Mouse (Mus musculus) adrenal gland, postnatal 14 days (tissue): ENCODE data around the gene Cabp2. TPM values are rescaled to one million over a fixed set of nuclear protein-coding genes. Genes with fewer than 3 reads are reported as not detected.
"Not testable (repeated sequence)": the region's sequence is repeated elsewhere in the genome, so short reads cannot be mapped to it uniquely, and the experiment has no call there.

Experiments used
- DNase-seq: peaks from one replicate; pipeline ENCODE4 v3.0.0; 2021; ENCODE audit warnings: mixed read lengths
- long read RNA-seq, 2 experiments: library from polyadenylated mRNA; stranded (forward); transcript quantifications; one replicate each; pipeline ENCODE4 v2.0.0; 2021
- total RNA-seq: library from RNA; stranded (reverse); gene quantifications from 2 replicates; pipeline ENCODE4 v1.2.3, GENCODE M21; 2021

Cabp2 gene
- not detected in 2 replicates for total RNA-seq
- long read RNA-seq, experiment 1: 0 reads
- long read RNA-seq, experiment 2: 0 reads

DNA sequence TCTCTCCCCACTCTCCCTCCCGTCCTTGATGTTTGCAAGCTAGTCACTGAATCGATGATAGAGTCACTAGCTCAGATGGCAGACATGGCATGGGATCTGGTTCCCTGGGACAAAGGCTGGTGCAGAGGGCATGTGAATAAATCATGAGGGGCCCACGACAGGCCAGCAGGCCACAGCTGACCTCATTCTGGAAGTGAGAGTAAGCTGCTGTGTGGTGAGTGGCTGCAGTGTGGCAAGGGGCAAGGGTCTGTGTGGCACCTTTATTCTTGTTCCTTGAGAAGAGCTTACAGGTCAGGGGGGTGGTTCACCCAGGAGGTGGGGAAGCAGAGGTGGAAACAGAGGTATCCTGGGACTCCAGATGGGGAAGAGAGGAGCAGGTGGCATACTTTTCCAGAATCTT lies at the start of gene Cabp2:
TSS of gene Cabp2 (plus strand) at position 185 of the 400 bp plus-strand sequence.
- DNase-seq: peak; percentile 5

DNA sequence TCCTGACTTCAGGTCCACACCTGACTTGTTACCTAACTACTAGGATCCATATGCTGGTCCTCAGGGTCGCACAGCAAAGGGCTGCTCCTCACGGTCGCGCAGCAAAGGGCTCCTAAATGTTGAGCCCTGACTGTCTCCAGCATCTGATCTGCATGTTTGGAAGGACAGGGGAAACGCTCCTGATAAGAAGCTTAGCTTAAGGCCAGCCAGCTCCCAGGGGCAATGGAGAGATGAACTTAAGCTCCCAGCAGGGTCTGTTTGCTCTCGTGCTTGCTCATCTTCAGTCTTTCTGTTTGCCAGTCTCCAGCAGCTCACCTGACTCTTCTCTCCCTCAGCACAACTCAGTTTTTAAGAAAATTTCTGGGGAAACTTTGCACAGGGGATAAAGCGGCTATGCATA lies 48.7 kb upstream of the Cabp2 start:
- DNase-seq: no peak

DNA sequence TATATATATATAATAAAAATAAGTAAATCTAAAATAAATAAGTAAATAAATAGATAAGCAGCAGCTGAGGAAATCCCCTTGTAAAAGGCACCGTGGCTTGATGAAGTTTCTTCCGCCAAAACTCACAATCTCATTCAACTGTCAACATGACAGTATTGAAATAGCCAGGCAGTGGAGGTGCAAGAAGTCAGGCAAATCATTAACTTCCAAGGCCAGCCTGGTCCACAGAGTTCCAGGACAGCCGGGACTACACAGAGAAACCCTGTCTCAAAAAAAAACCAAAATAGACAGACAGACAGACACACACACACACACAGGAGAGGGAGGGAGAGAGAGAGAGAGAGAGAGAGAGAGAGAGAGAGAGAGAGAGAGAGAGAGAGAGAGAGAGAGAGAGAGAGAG lies 48.1 kb upstream of the Cabp2 start:
- no peak for DNase-seq

DNA sequence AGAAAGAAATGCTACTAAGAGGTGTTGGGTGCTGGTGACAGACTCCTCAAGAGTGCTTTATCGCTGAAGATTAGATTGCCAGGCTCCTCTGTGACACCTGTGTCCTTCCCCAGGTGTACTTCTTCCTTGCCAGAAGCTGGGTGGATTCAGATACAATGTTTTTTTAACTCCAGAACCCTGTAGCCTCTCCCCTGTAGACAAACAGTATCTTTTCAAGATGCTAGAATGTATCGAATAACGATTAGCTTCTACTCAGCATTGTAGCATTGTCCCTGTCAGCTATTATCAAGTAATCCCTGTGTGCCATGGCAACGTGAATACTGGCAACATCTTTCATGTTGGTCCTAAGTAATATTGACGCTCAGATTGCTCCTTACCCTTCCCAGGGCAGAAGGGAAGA lies 47.6 kb upstream of the Cabp2 start:
- DNase-seq: no peak

DNA sequence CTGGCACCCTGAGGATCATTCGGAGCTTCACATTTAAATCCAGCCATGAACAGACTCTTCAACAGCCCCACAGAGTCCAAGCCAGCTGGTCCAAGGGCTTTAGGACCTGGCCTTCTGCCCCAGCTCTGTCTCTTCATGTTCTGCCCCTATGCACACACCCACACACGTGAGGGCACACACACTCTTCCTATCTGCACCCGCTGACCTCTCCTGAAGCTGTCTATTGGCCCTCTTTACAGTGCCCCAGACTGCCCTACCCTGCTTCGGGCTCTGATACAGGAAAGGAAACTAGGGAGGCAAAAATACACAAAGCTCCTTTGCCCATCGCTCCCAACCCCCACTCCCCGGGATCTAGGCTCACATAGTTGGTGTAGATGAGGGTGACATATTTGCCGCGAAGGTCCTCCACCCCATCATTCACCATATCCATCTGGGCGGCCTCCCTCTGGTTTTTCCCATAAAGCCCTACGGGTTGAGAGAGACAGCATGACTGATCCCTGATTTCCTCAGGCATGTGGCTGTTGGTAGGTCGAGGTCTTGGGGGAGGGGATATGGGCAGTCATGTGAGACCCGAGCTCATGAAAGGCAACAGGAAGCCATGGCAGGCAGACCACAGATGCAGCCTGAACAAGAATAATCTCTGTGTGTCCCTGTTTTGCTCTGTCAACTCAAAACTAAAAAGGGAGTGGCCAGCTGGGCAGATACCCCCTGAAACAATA lies 44.9 kb upstream of the Cabp2 start:
- DNase-seq: no peak

DNA sequence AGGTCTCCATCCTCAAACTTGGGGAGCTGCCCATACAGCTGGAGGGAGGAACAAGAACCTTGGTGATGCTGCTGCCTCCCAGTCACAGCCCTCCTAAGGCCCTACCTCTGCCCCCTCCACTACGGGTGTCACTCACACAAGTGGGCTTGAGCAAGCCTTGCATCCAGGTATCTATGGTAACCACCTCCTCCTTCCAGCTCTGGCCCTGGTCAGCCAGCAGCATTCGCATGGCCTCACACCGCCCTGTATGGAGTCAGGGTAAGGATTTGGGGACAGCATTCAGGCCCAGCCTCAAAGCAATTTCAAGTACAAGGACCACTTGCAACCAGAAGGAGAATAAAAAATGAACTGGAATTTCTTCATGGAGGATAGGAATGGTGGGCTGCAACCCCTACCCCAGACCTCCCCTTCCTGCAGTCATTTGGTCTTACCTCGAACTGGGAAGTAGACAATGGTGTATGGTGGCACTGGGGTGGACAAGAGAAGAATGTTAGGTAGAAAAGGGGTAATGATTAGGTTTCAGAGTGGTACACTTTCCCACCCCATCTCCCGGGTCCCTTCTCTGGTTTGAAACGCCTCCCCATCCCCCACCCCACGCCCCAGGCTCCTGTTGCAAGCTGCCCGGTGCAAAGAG lies 44.1 kb upstream of the Cabp2 start:
- not testable (repeated sequence) for DNase-seq

DNA sequence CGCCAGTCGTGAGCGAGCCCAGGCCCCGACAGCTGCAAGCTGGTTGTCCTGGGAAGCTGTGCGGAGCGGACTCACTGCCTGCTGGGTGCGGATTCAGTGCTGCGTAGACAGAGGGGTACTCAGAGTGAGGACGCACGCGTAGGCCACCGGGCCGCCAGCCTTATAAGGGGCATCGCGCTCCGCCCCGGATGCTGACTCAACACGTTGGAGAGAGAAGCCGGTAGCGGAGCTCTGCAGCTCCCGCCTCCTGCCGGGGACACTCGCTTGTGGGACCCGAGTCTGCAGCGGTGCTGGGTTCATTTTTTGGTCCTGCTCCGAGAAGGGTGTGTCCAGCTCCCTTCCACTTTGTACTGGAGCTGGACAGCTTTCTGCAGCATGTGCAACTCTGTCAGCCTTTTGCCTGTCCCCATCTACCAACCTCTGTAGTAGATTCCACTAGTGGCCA lies 43.6 kb upstream of the Cabp2 start, which contains the start of gene Gstp1:
TSS of gene Gstp1 (minus strand) at position 198 of the 445 bp plus-strand sequence.
- peak; percentile 94 for DNase-seq

DNA sequence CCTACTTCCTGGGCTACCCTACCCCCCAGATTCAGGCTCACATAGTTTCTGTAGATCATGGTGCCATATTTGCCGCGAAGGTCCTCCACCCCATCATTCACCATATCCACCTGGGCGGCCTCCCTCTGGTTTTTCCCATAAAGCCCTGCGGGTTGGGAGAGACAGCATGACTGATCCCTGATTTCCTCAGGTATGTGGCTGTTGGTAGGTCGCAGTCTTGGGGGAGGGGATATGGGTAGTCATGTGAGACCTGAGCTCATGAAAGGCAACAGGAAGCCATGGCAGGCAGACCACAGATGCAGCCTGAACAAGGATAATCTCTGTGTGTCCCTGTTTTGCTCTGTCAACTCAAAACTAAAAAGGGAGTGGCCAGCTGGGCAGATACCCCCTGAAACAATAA lies 40.4 kb upstream of the Cabp2 start:
- DNase-seq: not testable (repeated sequence)

DNA sequence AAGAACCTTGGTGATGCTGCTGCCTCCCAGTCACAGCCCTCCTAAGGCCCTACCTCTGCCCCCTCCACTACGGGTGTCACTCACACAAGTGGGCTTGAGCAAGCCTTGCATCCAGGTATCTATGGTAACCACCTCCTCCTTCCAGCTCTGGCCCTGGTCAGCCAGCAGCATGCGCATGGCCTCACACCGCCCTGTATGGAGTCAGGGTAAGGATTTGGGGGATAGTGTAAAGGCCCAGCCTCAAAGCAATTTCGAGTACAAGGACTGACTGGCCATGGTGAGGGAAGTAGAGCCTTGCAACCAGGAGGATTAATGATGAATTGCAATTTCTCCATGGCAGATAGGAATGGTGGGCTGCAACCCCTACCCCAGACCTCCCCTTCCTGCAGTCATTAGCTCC lies 39.9 kb upstream of the Cabp2 start:
- not testable (repeated sequence) for DNase-seq

DNA sequence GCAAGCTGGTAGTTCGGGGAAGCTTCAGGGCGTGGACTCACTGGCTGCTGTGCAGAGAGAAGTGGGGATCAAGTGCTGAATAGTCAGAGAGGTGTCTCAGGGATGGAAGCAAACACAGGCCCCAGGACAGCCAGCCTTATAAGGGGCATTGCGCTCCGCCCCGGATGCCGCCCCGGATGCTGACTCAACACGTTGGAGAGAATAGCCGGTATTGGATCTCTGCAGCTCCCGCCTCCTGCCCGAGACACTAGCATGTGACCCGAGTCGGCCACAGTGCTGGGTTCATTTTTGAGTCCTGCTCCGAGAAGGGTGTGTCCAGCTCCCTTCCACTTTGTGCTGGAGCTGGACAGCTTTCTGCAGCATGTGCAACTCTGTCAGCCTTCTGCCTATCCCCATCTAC lies 39.3 kb upstream of the Cabp2 start:
- DNase-seq: peak; percentile 48

DNA sequence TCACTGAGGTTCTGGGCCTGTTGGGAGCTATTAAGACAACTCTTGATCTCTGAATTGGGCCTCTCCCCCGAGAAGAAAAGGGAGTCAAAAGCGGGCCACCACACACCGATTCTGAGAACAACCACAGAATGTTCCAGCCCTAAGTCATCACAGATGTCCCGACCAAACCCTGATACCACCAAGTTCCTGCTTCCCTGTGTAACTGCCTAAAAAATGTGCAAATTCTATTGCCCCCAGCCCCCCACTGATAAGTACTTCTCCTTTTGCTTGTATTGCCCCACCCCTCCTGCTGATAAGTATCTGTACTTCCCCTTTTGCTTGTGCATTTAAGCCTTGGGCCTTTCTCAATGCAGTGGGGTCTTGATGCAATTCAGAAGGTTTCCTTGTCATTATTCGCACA lies 37.3 kb upstream of the Cabp2 start:
- DNase-seq: not testable (repeated sequence)

DNA sequence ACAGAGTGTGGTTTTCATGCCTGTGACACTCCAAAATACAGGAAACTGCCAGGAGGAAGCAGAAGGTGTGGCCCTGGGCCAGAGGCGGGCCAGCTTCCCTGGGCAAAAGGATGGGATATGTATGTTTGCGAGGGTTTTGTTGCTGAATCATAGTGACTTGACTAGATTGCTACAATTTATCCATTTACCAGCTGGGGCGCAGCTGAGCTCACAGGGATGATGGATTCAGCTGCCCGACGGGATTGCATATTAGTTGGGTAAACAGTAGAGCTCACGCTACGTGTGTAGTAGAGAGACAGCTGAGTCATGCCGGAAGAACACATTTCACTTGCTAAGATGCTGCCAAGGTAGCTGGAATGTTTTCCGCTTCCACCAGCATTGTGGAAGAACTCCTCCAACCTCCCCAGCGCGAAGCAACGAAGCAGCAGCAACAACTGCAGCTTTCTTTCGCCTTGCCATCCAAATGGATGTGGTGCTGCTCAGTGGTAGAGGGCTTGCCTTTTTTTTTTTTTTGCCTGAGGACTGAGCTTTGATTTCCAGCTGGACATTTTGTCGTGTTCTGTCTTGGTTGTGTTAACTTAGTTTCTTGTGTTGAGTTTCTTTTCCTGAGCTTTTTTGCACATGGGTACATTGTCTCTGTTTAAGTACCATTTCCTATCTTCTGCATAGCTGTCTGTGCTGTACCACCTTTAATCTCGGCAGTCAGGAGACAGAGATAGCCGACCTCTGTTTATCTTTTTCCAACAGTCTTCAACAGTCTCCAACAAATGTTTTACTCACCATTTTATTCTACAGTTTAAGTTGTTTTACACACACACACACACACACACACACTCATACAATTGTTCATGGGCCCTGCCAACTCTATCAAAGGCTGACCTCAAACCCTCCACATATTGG lies 35.2 kb upstream of the Cabp2 start, which contains the start of gene Gstp2:
TSS of gene Gstp2 (minus strand) at position 58 of the 900 bp plus-strand sequence.
- DNase-seq: peak; percentile 88

DNA sequence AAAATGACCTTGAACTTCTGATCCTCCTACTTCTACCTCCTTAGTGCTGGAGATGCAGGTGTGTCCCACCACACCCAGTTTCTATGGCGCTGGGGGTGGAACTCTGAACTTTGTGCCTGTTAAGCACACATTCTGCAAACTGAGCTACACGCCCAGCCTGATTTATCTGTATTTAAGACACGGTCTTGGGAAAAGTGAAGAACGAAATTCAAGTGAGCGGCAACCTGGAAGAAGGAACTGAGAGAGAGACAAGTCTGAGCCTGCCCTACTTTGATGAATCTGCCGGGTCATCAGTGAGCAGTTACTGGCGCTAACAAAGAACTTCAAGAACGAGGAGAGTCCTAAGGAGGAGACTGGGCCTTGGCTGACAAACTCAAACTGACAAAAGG lies 34.5 kb upstream of the Cabp2 start:
- no peak for DNase-seq

DNA sequence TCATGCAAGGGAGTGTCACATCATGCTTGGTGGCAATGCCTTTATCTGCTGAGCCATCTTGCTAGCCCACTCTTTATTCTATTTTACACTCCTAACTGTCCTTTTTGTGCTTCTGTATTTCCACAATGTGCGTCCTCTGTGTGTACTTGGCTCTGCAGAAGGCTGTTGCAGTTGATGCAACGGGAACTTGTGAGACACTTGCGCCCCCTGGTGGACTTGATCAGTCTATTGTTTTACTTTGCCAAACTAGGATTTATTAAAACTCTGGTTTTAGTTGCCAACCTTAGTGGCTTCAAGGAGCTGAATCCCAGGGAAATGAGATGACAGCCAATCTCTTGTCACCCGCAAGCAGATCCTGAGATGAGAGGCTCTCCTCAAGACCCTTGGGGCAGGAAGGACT lies 33.5 kb upstream of the Cabp2 start:
- peak; percentile 93 for DNase-seq

DNA sequence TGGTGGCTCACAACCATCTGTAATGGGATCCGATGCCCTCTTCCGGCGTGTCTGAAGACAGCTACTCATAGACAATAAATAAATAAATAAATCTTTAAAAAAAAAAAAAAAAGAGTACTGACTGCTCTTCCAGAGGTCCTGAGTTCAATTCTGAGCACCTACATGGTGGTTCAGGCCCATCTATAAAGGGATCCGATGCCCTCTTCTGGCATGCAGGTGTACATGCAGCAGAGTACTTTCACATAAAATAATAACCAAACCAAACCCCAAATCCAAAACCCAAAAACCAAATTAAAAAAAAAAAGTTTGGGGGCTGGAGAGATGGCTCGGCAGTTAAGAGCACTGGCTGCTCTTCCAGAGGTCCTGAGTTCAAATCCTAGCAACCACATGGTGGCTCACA lies 32.3 kb upstream of the Cabp2 start:
- DNase-seq: peak; percentile 1

DNA sequence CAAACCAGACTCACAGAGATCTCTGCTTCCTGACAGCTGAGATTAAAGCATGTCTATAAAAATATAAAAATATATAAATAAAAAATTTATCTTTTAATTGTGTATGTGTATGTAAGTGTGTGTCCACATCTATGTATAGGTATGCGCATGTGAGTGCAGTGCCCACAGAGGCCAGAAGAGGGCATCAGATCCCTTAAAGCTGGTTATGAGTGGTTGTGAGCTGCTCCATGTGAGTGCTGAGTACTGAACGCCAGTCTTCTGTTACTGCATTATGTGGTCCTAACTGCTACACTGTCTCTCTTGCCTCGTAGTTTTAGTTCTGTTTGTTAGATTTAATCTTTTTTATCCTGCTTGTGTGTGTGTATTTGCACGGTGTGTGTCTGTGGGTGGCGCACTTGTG lies 30.4 kb upstream of the Cabp2 start:
- DNase-seq: peak; percentile 16

DNA sequence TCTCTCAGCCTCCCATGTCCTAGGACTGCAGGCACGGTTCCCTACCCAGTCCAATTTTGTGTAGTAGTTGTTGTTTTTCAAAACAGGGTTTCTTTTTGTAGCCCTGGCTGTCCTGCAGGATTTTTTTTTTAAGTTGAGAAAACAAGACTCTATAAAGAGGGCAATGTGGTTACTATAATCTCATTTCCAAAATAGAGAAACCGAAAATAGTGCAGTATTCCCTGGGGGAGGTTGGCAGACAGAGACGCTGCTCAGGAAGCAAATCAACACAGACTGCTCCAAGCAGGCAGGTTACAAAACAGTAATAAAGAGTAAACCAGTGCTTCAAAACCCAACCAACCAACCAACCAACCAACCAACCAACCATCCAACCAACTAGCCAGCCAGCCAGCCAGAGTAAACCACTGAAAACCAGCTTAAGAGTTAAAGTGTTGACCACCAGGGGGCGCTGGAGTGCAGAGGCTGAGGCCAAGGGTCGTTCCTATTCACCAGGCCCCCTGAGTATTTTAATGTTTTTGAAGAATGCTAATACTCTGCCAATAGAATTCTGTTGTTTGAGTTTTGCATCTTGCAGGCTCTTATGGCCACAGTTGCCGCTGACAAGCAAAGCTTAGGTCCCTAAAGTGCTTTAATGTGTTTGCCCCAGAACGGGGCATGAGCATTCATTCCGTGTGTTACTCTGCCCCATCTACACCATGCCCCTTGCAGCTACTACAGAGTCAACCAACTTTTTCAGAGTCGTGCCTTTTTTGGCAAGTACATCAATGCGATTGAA lies 29.4 kb upstream of the Cabp2 start:
- DNase-seq: peak; percentile 84

DNA sequence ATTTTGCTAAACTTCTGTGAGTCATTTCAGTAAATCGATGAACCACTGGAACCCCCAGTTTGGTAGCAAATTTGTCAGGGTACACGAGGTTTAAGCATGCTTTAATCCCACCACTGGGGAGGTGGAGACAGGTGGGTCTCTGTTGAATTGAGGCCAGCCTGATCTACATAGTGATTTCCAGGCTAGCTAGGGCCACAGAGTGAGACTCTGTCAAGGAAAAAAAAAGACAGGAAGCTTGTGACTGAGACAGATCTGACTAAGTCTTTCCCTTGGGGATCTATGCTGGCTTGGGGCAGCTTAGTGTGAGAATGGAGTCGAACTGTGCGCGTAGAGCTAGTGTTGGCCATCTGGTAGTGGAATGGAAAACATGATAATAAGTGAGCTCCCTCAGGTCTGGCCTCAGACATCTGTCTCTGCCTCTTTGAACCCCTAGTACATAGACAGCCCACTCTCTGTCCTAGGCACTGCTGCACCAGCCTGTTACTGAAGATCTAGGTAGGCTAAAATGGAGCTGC lies 28.8 kb upstream of the Cabp2 start:
- DNase-seq: peak; percentile 3

DNA sequence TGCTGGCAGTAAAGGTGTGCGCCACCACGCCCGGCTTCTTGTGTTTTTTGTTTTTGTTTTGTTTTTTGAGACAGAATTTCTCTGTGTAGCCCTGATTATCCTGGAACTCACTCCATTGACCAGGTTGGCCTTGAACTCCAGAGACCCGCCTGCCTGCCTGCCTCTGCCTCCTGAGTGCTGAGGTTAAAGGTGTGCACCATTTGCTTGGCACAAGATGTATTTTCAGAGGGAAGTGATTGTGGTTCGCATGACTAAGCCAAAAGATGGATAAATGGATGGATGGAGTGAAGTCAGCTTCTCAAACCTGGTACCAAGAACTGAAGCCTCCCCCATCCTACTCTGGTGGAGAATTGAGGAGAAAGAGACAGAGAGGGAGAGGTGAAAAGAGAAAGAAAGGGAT lies 26.8 kb upstream of the Cabp2 start:
- DNase-seq: no peak

DNA sequence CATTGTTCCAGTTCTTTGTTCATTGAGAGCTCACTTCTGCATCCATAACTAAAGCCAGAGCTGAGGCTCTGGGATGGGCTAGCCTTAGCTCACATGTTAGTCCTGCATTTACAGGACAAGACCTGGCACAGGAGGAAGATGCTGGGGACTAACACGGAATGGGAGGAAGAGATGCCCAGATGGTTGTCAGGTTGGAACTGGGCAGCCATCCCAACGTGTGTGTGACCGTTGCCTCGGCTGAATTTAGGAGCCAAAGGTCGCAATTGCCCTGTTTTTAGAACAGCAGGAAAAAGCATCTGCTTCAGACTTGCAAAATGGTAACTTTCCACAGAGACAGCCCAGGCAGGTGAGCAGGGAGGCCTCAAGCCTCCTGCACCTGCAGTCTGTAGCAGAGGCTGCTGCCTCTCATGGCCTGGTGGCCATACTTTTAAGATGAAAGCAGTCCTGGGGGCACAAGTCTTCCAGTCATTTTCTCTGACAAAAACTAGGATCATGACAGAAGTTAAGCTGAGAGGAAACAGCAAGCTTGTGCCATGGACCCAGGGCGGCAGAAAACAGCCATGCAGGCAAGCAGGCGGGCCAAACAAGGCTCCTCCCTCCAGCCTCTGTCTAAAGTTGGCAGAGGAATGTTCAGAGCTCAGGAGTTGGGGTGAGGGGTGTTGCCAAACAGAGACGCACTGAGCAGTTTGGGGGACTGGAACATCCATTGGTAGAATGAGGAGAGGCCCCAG lies 26.0 kb upstream of the Cabp2 start:
- DNase-seq: no peak
